Mouse (Mus musculus): ENCODE measurements at regions not wholly inside any gene's neighbourhood (a gene's known extent, or its start where the extent isn't known, plus 50 kb on each side); places are given as distances from the start of the nearest gene placed in this dataset.

DNA sequence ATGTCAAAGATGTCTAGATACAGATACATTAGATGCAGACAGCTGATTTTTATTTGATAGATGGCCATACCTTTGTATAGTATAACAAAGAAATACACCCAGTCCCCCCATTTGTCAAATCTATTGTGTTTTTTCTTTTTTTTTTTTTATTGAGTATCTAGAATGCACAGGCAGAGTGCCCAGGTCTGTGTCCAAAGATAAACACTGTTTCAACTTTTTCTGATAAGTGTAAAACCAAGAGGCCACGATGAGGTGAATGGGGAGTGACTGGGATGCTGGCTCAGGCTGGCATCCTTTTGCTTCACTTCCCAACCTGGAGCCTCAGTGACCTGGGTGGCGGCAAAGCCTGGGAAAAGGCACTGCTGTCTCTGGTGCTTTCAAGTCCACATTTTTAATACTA is 54.4 kb upstream of the Prdm1 start:
- TF ChIP-seq CTCF (IDR thresholded peaks at IDR 0.05; ENCODE audit: control insufficient read depth, insufficient read depth, insufficient read length) (no peak), MYOD1 (IDR thresholded peaks at IDR 0.05; ENCODE audit: control insufficient read depth, insufficient read length, low read depth) (no peak), MAX (IDR thresholded peaks at IDR 0.05) (no peak)
